Mouse (Mus musculus) kidney, postnatal 0 days (tissue): ENCODE data around the gene Mplkip. TPM values are rescaled to one million over a fixed set of nuclear protein-coding genes. Genes with fewer than 3 reads are reported as not detected.
A peak's percentile ranks its signal among the peaks of the same experiment; 100 is the strongest.

Experiments used
- ATAC-seq: fragments of 200-750 bp; cut with Nextera tagmentation; replicated peaks from 2 replicates; pipeline ENCODE4 v1.8.0; 2017; ENCODE audit warnings: low read depth, moderate number of reproducible peaks, moderate TSS enrichment, moderate library complexity; ENCODE audit not compliant: low FRiP score
- DNase-seq: peaks from one replicate; pipeline ENCODE4 v3.0.0-alpha.2; 2016; ENCODE audit warnings: low spot score
- H3K27ac ChIP-seq: fragments of 300-500 bp; sonication (generic); 2 replicates; pipeline ENCODE4 v1.5.1; 2014; ENCODE audit warnings: mild to moderate bottlenecking
- H3K27me3 ChIP-seq: fragments of 300-500 bp; sonication (generic); 2 replicates; pipeline ENCODE4 v1.6.1; 2014; ENCODE audit warnings: low read length, mixed read lengths; ENCODE audit not compliant: insufficient read depth
- H3K36me3 ChIP-seq: fragments of 300-500 bp; sonication (generic); 2 replicates; pipeline ENCODE4 v1.6.1; 2014; ENCODE audit warnings: low read length, mixed read lengths; ENCODE audit not compliant: insufficient read depth
- H3K4me1 ChIP-seq: fragments of 300-500 bp; sonication (generic); replicated peaks from 2 replicates; pipeline ENCODE4 v1.6.1; 2014; ENCODE audit warnings: antibody characterized with exemption, low read length, mixed read lengths; ENCODE audit not compliant: insufficient read depth
- H3K4me2 ChIP-seq: fragments of 300-500 bp; sonication (generic); 2 replicates; pipeline ENCODE4 v1.6.1; 2014; ENCODE audit warnings: mild to moderate bottlenecking, low read length, moderate library complexity, mixed read lengths
- H3K4me3 ChIP-seq: fragments of 300-500 bp; sonication (generic); replicated peaks from 2 replicates; pipeline ENCODE4 v1.5.1; 2014; ENCODE audit warnings: low read depth, low read length
- H3K9ac ChIP-seq: fragments of 300-500 bp; sonication (generic); 2 replicates; pipeline ENCODE4 v1.6.1; 2014; ENCODE audit warnings: low read depth, low read length
- H3K9me3 ChIP-seq: fragments of 300-500 bp; sonication (generic); replicated peaks from 2 replicates; pipeline ENCODE4 v1.6.1; 2016; ENCODE audit warnings: low read length, inconsistent platforms, mixed read lengths
- CTCF ChIP-seq: IDR thresholded peaks from 2 replicates; pipeline ENCODE4 v1.5.1; 2016; ENCODE audit warnings: antibody characterized with exemption, low read depth, mild to moderate bottlenecking, moderate library complexity
- WGBS: fragments of 180-500 bp; shearing (Covaris S2); extraction: QIAGEN DNeasy Blood & Tissue Kit; methylation state at CpG from one replicate; pipeline ENCODE4 v1.1.7; 2014; 5-methylcytosine and 5-hydroxymethylcytosine counted together
- polyA plus RNA-seq: library from polyadenylated mRNA; unstranded; fragments of >200 nt; fragmentation: Nextera tagmentation; extraction: Ambion mirVana; gene quantifications from 2 replicates; pipeline ENCODE4 v1.2.1, GENCODE M21; 2015

Mplkip gene
- 52.7 and 58.7 TPM in 2 replicates for polyA plus RNA-seq

DNA sequence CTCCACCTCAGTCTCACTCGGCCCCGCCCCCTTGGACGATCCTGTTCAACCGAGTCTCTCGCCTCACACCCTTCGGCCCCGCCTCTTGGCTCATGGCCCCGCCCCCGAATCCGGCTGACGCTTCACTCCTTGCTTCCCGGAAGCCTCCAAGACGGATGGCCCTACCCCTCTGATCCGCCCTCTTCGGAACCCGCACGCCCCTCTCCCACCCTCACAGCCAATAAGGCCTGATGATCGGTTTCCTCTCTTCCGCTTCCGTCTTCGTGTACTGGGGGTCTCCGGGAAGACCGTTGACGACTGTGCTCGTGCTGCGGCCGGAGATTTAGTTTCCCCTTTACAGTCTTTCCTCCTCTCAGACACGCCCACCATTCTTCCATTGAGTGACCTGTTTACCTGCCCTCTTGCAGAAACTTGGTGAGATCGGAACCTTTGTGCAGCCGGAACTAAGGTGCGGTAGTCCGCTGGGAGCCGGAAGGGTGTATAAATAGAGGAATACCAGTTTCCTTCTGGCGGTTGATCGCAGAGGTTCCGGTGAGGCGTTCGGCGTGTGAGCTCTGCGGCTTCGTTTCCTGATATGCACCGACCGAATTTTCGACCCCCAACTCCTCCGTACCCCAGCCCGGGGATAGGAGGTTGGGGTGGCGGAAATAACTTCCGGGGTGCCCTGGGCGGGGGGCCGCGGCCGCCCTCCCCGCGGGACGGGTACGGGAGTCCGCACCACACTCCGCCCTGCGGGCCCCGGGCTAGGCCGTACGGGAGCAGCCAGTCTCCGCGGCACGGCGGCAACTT lies at the start of gene Mplkip, which contains the start of gene Sugct:
Gene Mplkip (plus strand): TSS at position 282 of the 789 bp plus-strand sequence.
Gene Sugct (minus strand): TSS at position 643 of the 789 bp plus-strand sequence.
- peak within 1 kb of the TSS; percentile 96 for H3K9ac ChIP-seq
- peak within 1 kb of the TSS; percentile 87 for H3K4me3 ChIP-seq
- WGBS = under 1% methylated on average over 65 of the region's 66 CpGs
- ATAC-seq = peak; percentile 99
- H3K4me2 ChIP-seq = peak within 1 kb of the TSS; percentile 75
- no peak for TF ChIP-seq CTCF
- H3K27me3 ChIP-seq = no peaks in the 10 kb centered on the region
- H3K36me3 ChIP-seq = no peaks in the 10 kb centered on the region
- H3K27ac ChIP-seq = peak within 1 kb of the TSS; percentile 98
- no peaks in the 10 kb centered on the region for H3K9me3 ChIP-seq
- peak; percentile 99 for DNase-seq
- H3K4me1 ChIP-seq = no peaks in the 10 kb centered on the region

DNA sequence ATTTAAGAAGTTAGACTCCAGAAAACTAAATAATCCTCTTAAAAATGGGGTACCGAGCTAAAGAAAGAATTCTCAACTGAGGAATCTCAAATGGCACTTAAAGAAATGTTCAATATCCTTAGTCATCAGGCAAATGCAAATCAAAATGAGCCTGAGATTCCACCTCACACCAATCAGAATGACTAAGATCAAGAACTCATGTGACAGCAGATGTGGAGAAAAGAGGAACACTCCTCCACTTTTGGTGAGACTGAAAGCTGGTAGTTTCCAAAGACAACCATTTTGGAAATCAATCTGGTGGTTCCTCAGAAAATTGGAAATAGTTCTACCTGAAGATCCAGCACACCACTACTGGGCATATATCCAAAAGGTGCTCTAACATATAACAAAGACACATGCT lies 27.6 kb upstream of the Mplkip start:
- no peak overlapping the region for H3K4me2 ChIP-seq
- H3K27ac ChIP-seq = no peak overlapping the region
- ATAC-seq (no peak), DNase-seq (no peak)
- H3K4me3 ChIP-seq = no peak overlapping the region
- H3K4me1 ChIP-seq = no peaks in the 10 kb centered on the region
- no peak for TF ChIP-seq CTCF
- H3K27me3 ChIP-seq = no peaks in the 10 kb centered on the region
- no peaks in the 10 kb centered on the region for H3K36me3 ChIP-seq
- H3K9me3 ChIP-seq = no peaks in the 10 kb centered on the region
- no peak overlapping the region for H3K9ac ChIP-seq
- WGBS = 91% methylated on average over 1 of the region's 1 CpGs

- no peaks in the 10 kb centered on the region for H3K9me3 ChIP-seq
- TF ChIP-seq CTCF = no peak
- DNase-seq (peak; percentile 16), ATAC-seq (peak; percentile 65)
- no peak overlapping the region for H3K4me3 ChIP-seq
- H3K4me1 ChIP-seq = no peaks in the 10 kb centered on the region
- WGBS = 47% methylated on average over 1 of the region's 1 CpGs
- H3K4me2 ChIP-seq = no peak overlapping the region
- H3K27me3 ChIP-seq = no peaks in the 10 kb centered on the region
- no peak overlapping the region for H3K9ac ChIP-seq
- H3K36me3 ChIP-seq = no peaks in the 10 kb centered on the region
- H3K27ac ChIP-seq = no peak overlapping the region
Observed at GRCm38 (mm10) chr13:17671122-17671521, 23.9 kb upstream of the Mplkip start.

GRCm38 (mm10) chr13:17689461-17689860 lies 5.5 kb upstream of the Mplkip start:
- Histone ChIP-seq H3K9me3 (no peaks in the 10 kb centered on the region), H3K4me2 (no peak overlapping the region), H3K36me3 (no peaks in the 10 kb centered on the region), H3K27me3 (no peaks in the 10 kb centered on the region), H3K4me3 (no peak overlapping the region), H3K9ac (no peak overlapping the region), H3K27ac (no peak overlapping the region), H3K4me1 (no peaks in the 10 kb centered on the region)
- TF ChIP-seq CTCF = no peak
- DNase-seq (no peak), ATAC-seq (no peak)

DNA sequence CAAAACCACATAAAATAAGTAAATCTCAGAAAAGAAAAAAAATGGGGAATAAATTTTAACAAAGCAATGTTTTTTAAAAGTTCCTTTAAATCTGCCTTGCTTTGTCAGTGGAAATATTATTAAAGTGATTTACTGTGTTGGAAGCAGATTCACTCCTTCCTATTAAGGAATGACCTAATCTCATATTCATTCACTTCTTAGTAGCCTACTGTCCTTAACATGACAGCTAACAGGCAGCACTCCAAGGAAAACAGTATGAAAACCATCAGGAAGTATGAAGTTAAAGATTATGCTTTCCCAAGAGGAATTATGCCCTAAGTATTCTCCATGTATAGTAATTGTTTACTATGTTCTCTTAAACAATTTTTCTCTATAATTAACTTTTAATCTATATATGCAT lies 4.3 kb upstream of the Mplkip start:
- no peak for ATAC-seq
- Histone ChIP-seq H3K9ac (no peak overlapping the region), H3K4me3 (no peak overlapping the region), H3K27me3 (no peaks in the 10 kb centered on the region), H3K36me3 (no peaks in the 10 kb centered on the region), H3K9me3 (no peaks in the 10 kb centered on the region), H3K27ac (no peak overlapping the region; the same call in 1 of the 2 replicates), H3K4me2 (no peak overlapping the region), H3K4me1 (no peaks in the 10 kb centered on the region)
- TF ChIP-seq CTCF = no peak
- peak; percentile 81 for DNase-seq

DNA sequence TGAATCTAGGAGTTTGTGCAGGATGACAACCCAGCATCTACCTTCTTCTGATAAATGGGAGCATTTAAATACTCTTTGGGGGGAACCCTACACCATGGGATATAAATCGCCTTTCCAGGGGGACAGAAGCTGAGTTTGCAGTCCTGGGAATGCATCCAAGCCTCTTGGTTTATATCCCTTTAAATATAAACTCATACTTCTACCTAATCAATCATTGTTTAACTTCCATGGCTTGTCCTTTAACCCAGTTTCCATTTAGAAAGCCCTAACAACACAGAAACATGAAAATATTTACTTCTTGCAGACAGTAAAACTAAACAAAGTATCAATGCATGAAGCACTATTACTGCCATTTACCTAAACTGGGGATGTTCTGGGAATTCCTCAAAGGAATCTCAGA lies 3.6 kb upstream of the Mplkip start:
- ATAC-seq (no peak), DNase-seq (peak; percentile 39)
- Histone ChIP-seq H3K9me3 (no peaks in the 10 kb centered on the region), H3K4me3 (no peak overlapping the region), H3K4me1 (no peaks in the 10 kb centered on the region), H3K4me2 (no peak overlapping the region), H3K27me3 (no peaks in the 10 kb centered on the region), H3K36me3 (no peaks in the 10 kb centered on the region), H3K9ac (no peak overlapping the region), H3K27ac (no peak overlapping the region)
- no peak for TF ChIP-seq CTCF
- 60% methylated on average over 1 of the region's 1 CpGs for WGBS

GRCm38 (mm10) chr13:17693816-17694215 lies 1.2 kb upstream of the Mplkip start:
- ATAC-seq = no peak
- Histone ChIP-seq H3K36me3 (no peaks in the 10 kb centered on the region), H3K9ac (no peak overlapping the region), H3K4me1 (no peaks in the 10 kb centered on the region), H3K4me3 (no peak overlapping the region), H3K4me2 (peak overlapping the region; percentile 75; the same call in 1 of the 2 replicates), H3K27ac (peak overlapping the region; percentile 87; the same call in 1 of the 2 replicates), H3K9me3 (no peaks in the 10 kb centered on the region), H3K27me3 (no peaks in the 10 kb centered on the region)
- TF ChIP-seq CTCF = no peak
- peak; percentile 35 for DNase-seq
- 58% methylated on average over 5 of the region's 5 CpGs for WGBS
